ENCODE assay signal across 9 mouse cellular contexts in genomic region chr7:109011596-109012180, GRCm38 (mm10).
DNase-seq lines count a peak whose midpoint lies in the region; ATAC-seq and TF ChIP-seq lines count a peak whose summit lies in the region.
"Had no signal": no experiment of that assay in that cellular context is flagged by ENCODE, and none has a peak within 500 bp of the region (broad histone marks: within the 10 kb centered on the region; RNA-seq: fewer than 3 reads in every experiment).

No protein-coding gene starts in this region.

- peak overlapping the region; percentile 86 for H3K4me2 ChIP-seq in embryonic facial prominence, embryonic 14.5 days (ENCODE audit: low read depth, low read length)
- peak overlapping the region; percentile 81 for H3K4me2 ChIP-seq in midbrain, embryonic 15.5 days

- no peak overlapping the region for H3K27ac ChIP-seq in embryonic facial prominence, embryonic 14.5 days (replicated peaks; ENCODE audit: low read depth, low read length)
- peak overlapping the region; percentile 98 for H3K27ac ChIP-seq in layer of hippocampus, adult 2 months
- H3K27ac ChIP-seq in midbrain, embryonic 15.5 days, result peak overlapping the region; percentile 93

- ATAC-seq in embryonic facial prominence, embryonic 14.5 days (ENCODE audit: low read depth), result no peak; the same call in 1 of the 2 replicates
- peak; percentile 93 for ATAC-seq in midbrain, embryonic 15.5 days (replicated peaks)
- ATAC-seq in erythroblast, adult 5-6 weeks (replicated peaks; ENCODE audit: low FRiP score, poor library complexity, severe bottlenecking), result no peak

- no peaks in the 10 kb centered on the region for H3K9me3 ChIP-seq in embryonic facial prominence, embryonic 14.5 days (ENCODE audit: control insufficient read depth, low read length)
- H3K9me3 ChIP-seq in midbrain, embryonic 15.5 days, result no peaks in the 10 kb centered on the region
- H3K9me3 ChIP-seq: megakaryocyte, embryonic 14.5 days had no signal

- H3K4me3 ChIP-seq in embryonic facial prominence, embryonic 14.5 days (ENCODE audit: low read depth, low read length), result peak overlapping the region; percentile 70
- peak overlapping the region; percentile 68 for H3K4me3 ChIP-seq in layer of hippocampus, adult 2 months
- H3K4me3 ChIP-seq in midbrain, embryonic 15.5 days, result peak overlapping the region; percentile 67
- H3K4me3 ChIP-seq: megakaryocyte, embryonic 14.5 days had no signal

- TF ChIP-seq CTCF in layer of hippocampus, adult 2 months (conservative IDR thresholded peaks at IDR 0.05), result no peak

- 48% methylated on average over 8 of the region's 8 CpGs for whole genome bisulfite sequencing in embryonic facial prominence, embryonic 14.5 days
- WGBS in midbrain, embryonic 15.5 days, result 25% methylated on average over 8 of the region's 8 CpGs

- H3K4me1 ChIP-seq in embryonic facial prominence, embryonic 14.5 days (ENCODE audit: control insufficient read depth, insufficient read depth, low read length), result no peaks in the 10 kb centered on the region
- peaks cover 51% of the 10 kb centered on the region for H3K4me1 ChIP-seq in midbrain, embryonic 15.5 days
- H3K4me1 ChIP-seq: megakaryocyte, embryonic 14.5 days had no signal

- no peaks in the 10 kb centered on the region for H3K36me3 ChIP-seq in embryonic facial prominence, embryonic 14.5 days (ENCODE audit: control insufficient read depth, insufficient read depth, low read length)
- H3K36me3 ChIP-seq in midbrain, embryonic 15.5 days (replicated peaks), result no peaks in the 10 kb centered on the region

- H3K27me3 ChIP-seq in embryonic facial prominence, embryonic 14.5 days (replicated peaks; ENCODE audit: control insufficient read depth, insufficient read depth, low read length), result peaks cover 34% of the 10 kb centered on the region
- H3K27me3 ChIP-seq in midbrain, embryonic 15.5 days (replicated peaks), result peaks cover 7% of the 10 kb centered on the region; the same call in 1 of the 2 replicates

- DNase-seq in cerebellum, adult 9-11 months, result peak; percentile 49
- DNase-seq in cerebellum, postnatal 36 days, result no peak
- no peak for DNase-seq in embryonic facial prominence, embryonic 14.5 days (ENCODE audit: low spot score)
- peak; percentile 64 to 80 for DNase-seq in layer of hippocampus, adult 2 months (ENCODE audit: low spot score in 2 of 2)
- DNase-seq in gastrocnemius, postnatal 4 days (ENCODE audit: low spot score in 2 of 2), result no peak
- no peak for DNase-seq in heart, postnatal 4 days

- H3K9ac ChIP-seq in embryonic facial prominence, embryonic 14.5 days (ENCODE audit: low read depth, low read length), result 0 out of 2 replicates have a peak overlapping the region, but pooled peaks have one; percentile 71
- H3K9ac ChIP-seq in midbrain, embryonic 15.5 days, result peak overlapping the region; percentile 86

Comparison
In these comparisons a context has a peak if more than half of its experiments do, and no peak if none do; other contexts are left out.
1. DNase-seq: peak in cerebellum, adult 9-11 months (single experiment) and layer of hippocampus, adult 2 months (2 of 2); none in cerebellum, postnatal 36 days (0 of 2), embryonic facial prominence, embryonic 14.5 days (single experiment), gastrocnemius, postnatal 4 days (0 of 2) and heart, postnatal 4 days (single experiment).
2. Peak in every context shown above with its lines, with median percentiles within 50 percentile points of each other: H3K4me3 ChIP-seq.